Mouse (Mus musculus) right cerebral cortex, postnatal 4 days (tissue): ENCODE results near the gene Gm498.

Source experiments
- DNase-seq: peaks from one replicate; pipeline ENCODE4 v3.0.0-alpha.2; 2022

Gm498 gene

DNA sequence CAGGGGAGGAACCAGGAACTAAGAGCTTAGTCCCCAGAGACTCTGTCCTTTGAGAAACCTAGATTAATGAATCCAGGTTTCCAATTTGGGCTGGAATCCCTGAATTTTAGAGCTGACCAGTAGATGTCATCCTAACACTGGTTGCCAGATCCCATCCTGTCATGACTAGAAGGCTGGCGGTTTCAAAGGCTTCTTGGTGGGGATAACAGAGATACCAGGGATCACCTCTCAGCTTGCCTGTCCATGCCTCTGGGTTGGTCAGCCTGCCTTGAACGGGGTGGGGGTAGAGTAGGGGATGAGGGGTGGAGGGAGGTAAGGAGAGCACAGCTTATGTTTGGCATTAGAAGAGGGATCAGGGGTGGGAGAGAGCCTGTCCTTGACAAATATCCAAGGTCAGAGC lies 34.0 kb downstream of the Gm498 start:
- DNase-seq = peak; percentile 16

DNA sequence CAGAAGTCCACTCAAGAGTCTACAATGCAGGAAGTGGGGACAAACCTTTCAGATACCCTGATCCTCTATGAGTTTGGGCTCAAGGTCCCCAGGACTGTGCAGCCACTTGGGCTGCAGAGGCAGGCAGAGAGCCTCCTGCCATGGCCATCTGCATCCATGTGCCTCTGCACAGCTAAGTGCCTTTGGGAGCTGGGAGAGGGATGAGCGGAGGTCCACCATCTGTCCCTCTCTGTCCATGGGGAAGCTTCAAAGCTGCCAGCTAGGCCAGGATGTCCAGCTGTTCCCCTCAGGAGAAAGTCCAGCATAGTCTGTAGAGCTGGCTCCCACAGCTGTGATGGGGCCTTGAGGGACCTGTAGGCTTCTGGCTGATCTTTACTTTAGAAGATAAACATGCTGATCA lies 38.5 kb downstream of the Gm498 start:
- no peak for DNase-seq

- no peak for DNase-seq
Observed at GRCm38 (mm10) chr7:143905606-143906005, 39.0 kb downstream of the Gm498 start.

DNA sequence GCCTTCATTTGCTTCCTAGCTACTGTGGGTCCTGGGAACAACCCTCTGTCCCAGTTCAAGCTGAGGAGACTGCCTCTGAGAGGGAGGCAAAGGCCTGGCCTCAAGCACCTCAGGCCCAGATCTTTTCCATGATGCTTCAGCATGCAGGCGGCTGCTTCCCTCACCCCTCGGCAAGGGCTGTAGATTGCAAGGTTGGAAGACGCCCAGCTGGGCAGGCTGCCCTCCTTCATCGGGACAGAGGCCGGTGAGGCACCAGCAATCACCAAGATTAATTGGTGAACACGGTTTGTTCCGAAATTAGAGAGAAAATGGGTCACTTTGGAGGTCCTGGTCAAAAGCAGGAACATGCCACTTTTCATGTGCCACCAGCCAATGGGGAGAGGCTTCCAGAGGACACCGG lies 47.0 kb downstream of the Gm498 start:
- no peak for DNase-seq

GRCm38 (mm10) chr7:143919031-143919679 lies 52.5 kb downstream of the Gm498 start:
- DNase-seq = no peak

GRCm38 (mm10) chr7:143929899-143930298 lies 63.3 kb downstream of the Gm498 start:
- DNase-seq = no peak

- DNase-seq = no peak
Observed at GRCm38 (mm10) chr7:143938647-143939046, 72.0 kb downstream of the Gm498 start.

DNA sequence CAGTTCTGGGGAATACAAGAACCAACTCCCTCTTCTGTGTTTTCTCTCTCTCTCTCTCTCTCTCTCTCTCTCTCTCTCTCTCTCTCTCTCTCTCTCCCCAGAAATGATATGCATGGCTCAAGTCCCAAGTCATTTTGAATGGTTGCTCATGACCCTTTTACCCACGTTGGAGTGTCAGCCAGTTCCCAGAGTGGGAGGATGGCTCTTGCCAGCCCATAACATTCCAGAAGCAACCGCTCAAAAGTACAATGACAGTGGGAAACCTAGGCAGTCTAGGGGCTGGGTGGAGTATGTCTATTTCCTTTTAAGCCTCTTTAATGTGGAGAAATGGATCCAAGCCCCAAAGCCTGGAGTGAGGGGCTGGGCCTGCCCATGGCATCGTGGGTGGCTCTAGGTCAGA lies 72.8 kb downstream of the Gm498 start:
- DNase-seq = no peak

- DNase-seq = peak; percentile 8
Observed at GRCm38 (mm10) chr7:143942941-143943691, 76.5 kb downstream of the Gm498 start.

- no peak for DNase-seq
Observed at GRCm38 (mm10) chr7:143944421-143944980, 77.9 kb downstream of the Gm498 start.
